Mouse (Mus musculus) ovary, postnatal 10 days (tissue): Measurements from ENCODE around the gene Rps28.

Experiments used
- DNase-seq: peaks from one replicate; pipeline ENCODE4 v3.0.0; 2022; ENCODE audit warnings: low spot score

Gene Rps28

DNA sequence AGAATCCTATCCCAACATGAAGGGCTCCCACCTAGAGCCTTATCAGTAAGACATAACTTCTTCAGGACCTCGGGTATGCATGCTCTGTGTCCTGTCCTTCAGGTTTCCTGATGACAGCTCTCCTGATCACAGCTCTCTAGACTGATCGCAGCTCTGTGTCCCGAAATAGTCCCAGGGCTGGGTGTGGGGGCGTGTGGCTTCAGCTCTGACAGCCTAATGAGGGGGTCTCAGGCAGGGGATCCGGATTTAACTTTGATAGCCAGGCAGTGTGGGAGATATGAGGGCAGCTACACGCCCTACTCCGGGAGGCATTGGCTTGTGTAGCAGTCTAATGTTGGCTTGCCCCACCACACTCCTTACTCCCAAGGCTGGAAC lies 13.2 kb downstream of the Rps28 start:
- DNase-seq = no peak

GRCm38 (mm10) chr17:33810334-33811141 lies 13.8 kb downstream of the Rps28 start, which contains the start of gene Kank3:
TSS of gene Kank3 (plus strand) at chr17:33810519.
- peak; percentile 97 for DNase-seq

DNA sequence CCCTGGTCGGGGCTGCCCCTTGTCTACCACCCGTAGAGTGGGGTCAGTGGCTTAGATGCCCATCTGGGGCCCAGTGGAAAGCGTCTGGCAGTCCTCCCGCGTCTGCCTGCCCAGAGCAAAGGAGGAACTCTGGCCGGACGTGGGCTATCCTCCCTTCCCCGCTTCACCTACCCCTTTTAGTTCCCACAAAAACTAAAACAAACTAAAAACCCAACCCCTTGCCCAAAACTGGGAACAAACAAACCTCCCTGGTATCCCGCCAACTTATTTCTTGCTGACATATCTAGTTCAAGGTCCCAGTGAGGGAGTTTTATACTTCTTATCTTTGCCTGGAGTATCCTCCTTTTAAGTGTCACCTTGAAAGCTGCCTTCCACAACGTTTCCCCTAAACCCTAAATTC lies 16.2 kb downstream of the Rps28 start:
- DNase-seq = no peak

GRCm38 (mm10) chr17:33807181-33807888 lies 17.0 kb downstream of the Rps28 start:
- DNase-seq = no peak

DNA sequence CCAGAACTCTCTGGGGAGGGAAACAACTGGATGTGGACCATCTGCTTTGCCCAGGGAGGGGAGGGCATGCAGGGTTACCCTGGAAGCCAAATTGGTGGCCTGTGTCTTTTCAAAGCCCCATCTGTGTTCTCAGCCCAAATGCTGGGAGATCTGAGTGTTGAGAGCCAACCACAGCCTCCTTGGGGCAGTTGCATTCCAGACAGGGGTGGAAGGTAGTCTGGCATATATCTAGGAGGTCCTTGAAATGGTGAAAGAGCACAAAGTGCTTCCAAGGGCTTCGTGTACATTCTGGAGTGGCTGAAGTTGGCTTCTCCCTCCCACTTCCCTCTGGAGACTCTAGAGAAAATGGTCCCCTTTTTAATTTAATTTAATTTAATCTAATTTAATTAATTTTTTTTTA lies 19.6 kb downstream of the Rps28 start:
- no peak for DNase-seq

DNA sequence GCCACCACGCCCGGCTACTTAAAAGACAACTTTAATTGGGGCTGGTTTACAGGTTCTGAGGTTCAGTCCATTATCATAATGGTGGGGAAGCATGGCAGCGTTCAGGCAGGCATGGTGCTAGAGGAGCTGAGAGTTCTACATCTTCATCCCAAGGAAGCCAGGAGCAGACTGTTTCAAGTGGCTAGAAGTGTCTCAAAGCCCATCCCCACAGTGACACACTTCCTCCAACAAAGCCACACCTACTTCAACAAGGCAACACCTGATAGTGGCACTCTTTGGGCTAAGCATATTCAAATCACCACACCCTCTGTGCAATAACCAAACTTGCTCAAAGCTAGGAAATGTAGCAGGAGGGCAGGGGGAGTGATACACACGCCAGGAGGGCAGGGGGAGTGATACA lies 20.2 kb downstream of the Rps28 start:
- DNase-seq = no peak

DNA sequence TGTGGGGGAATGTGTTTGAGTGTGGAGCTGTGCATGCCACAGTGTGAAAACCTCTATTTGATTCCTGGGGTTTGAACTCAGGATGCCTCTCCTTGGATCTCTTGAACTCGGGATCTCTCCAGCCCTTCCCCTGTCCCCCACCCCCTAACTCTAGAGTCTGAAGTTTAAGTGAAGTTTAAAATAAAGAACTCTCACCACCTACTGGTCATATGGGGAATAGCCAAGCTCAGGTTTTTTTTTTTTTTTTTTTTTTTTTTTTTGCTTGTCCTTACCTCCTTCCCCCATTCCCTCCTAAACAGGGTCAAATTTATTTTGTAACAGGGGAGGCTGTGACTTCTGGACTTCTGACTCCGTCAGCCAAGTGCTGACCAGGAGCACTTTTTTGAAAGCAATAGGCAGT lies 22.1 kb downstream of the Rps28 start:
- no peak for DNase-seq

DNA sequence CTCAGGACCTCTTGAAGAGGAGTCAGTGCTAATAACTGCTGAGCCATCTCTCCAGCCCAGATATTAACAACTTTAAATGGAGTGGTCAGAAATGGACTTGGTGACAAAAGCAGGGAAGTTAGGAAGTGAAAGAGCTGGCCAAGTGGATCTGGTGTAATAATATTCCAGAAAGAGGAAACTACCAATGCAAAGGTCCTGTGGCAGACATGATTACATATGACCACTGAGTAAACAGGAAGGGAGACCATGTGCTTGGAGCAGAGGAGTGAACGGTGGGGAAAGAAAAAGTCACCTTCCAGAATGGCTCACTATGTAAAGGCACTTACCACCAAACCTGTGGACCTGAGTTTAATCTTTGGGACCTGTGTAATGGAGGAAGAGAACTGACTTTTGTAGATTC lies 25.1 kb downstream of the Rps28 start:
- DNase-seq = no peak

DNA sequence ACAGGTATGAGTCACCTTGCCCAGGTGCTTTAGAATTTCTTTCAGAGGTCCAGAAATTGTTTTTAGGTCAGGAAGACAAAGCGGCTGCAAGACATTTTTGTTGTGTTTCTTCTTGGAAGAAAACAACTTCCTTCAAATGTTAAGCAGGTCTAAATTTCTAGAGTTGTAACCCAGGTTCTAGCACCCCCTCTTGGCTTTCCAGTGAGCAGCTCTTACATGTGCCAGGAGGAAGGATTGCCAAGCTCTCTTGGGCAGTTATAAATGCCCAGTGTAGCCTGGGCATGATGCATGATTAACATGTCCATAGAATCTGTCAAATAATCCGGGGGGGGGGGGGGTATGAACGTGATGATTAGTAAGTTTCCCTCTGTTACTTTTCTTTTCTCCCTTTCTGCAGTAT lies 26.1 kb downstream of the Rps28 start:
- DNase-seq = no peak

DNA sequence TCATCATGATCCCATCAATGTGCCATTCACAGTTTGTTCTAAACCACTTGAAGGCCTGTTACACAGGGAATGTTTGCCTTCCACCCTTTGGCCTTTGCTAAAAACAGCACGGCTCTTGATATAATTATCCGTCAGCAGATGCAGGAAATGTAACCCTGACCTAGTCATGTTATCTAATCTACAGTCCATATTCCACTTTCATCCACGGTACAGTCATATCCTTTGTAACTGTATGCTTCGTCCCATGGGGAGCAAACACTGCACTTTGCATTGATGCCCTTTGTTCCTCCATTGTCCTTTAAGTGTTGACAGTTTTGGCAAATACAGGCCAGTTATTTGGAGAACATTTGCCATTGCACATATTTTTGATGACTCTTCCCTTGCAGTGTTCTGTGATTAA lies 35.6 kb downstream of the Rps28 start:
- no peak for DNase-seq

GRCm38 (mm10) chr17:33786375-33786774 lies 38.0 kb downstream of the Rps28 start:
- no peak for DNase-seq

- DNase-seq = no peak
These were observed 39.4 kb downstream of the Rps28 start for GRCm38 (mm10) chr17:33784939-33785338.

- DNase-seq = no peak
These were observed 41.0 kb downstream of the Rps28 start for GRCm38 (mm10) chr17:33783408-33783807.

GRCm38 (mm10) chr17:33782067-33782466 lies 42.3 kb downstream of the Rps28 start:
- no peak for DNase-seq

- no peak for DNase-seq
These were observed 43.0 kb downstream of the Rps28 start, which contains the start of gene Angptl4 for GRCm38 (mm10) chr17:33781124-33781977. TSS of gene Angptl4 (minus strand) at chr17:33781830.

GRCm38 (mm10) chr17:33780431-33780830 lies 43.9 kb downstream of the Rps28 start:
- DNase-seq = no peak

GRCm38 (mm10) chr17:33779967-33780295 lies 44.4 kb downstream of the Rps28 start:
- no peak for DNase-seq

- DNase-seq = peak; percentile 94
These were observed 44.9 kb downstream of the Rps28 start for GRCm38 (mm10) chr17:33779271-33779966.

- DNase-seq = no peak
These were observed 49.1 kb downstream of the Rps28 start for GRCm38 (mm10) chr17:33775287-33775686.

DNA sequence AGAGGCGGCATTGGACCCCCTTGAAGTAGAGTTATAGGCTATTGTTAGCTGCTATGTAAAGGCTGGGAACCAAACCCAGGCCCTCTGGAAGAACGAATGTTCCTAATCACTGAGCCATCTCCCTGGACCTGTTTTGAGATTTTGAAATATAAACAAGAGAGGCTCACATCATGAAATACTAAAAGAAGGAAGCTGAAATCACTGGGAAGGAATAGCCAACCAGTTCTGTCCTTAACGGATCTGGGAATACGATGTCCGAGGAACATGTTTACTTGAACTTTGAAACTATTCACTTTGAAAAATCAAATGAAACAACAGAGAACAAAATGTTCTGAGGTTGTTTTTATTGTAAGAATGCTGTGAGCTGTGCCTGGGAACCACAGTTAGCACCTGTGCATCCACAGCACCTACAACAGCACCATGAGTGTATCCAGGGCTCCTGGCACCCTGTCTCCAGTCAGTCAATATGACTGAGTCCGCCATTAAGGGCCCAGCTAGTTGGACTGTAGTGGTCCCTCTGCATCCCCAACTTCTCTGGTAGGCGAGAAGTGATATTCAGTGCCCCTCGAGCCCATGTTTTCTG lies 49.7 kb downstream of the Rps28 start:
- no peak for DNase-seq

GRCm38 (mm10) chr17:33773871-33774572 lies 50.3 kb downstream of the Rps28 start:
- DNase-seq = no peak
